12 mouse cellular contexts compared by ENCODE assay signal in genomic region chr12:33592431-33592911, GRCm38 (mm10).
DNase-seq lines count a peak whose midpoint lies in the region; ATAC-seq lines count a peak whose summit lies in the region.
"Had no signal": no experiment of that assay in that cellular context is flagged by ENCODE, and none has a peak within 500 bp of the region (broad histone marks: within the 10 kb centered on the region; RNA-seq: fewer than 3 reads in every experiment).

No protein-coding gene starts in this region.

- no peak overlapping the region for H3K4me3 ChIP-seq in heart, embryonic 11.5 days (ENCODE audit: low read depth, low read length)
- no peak overlapping the region for H3K4me3 ChIP-seq in embryonic facial prominence, embryonic 10.5 days

- peak; percentile 51 for DNase-seq in heart, adult 11 months
- DNase-seq in embryonic facial prominence, embryonic 10.5 days (ENCODE audit: low spot score), result peak; percentile 31
- DNase-seq in hindlimb bud, embryonic 11.5 days (ENCODE audit: extremely low spot score, low read depth, low spot score), result peak; percentile 75
- DNase-seq in neural tube, embryonic 10.5 days (ENCODE audit: extremely low spot score, low spot score), result peak; percentile 20
- no peak for DNase-seq in retina, postnatal 1 day
- DNase-seq in thymus, postnatal 36 days, result no peak
- no peak for DNase-seq in testis, postnatal 14 days (ENCODE audit: low spot score)
- DNase-seq: cerebellum, adult 11 months; gastrocnemius, postnatal 14 days had no signal

- no peaks in the 10 kb centered on the region for H3K27me3 ChIP-seq in heart, embryonic 11.5 days (ENCODE audit: control insufficient read depth, insufficient read depth, low read length)
- no peaks in the 10 kb centered on the region for H3K27me3 ChIP-seq in embryonic facial prominence, embryonic 10.5 days (replicated peaks; ENCODE audit: low read depth, poor library complexity, severe bottlenecking)

- H3K36me3 ChIP-seq in heart, embryonic 11.5 days (ENCODE audit: control insufficient read depth, insufficient read depth, low read length), result no peaks in the 10 kb centered on the region
- no peaks in the 10 kb centered on the region for H3K36me3 ChIP-seq in embryonic facial prominence, embryonic 10.5 days (replicated peaks)

- no peak overlapping the region for H3K27ac ChIP-seq in heart, embryonic 11.5 days (ENCODE audit: low read depth, low read length)
- H3K27ac ChIP-seq in embryonic facial prominence, embryonic 10.5 days (replicated peaks), result peak overlapping the region; percentile 61
- H3K27ac ChIP-seq: liver, embryonic 14.5 days had no signal

- 51% methylated on average over 6 of the region's 6 CpGs for WGBS in heart, embryonic 11.5 days (ENCODE audit: insufficient replicate concordance)
- 27% methylated on average over 6 of the region's 6 CpGs for WGBS in embryonic facial prominence, embryonic 10.5 days

- H3K9me3 ChIP-seq in heart, embryonic 11.5 days (replicated peaks; ENCODE audit: control insufficient read depth, low read length), result no peaks in the 10 kb centered on the region
- H3K9me3 ChIP-seq in embryonic facial prominence, embryonic 10.5 days, result no peaks in the 10 kb centered on the region

- no peak overlapping the region for H3K4me2 ChIP-seq in heart, embryonic 11.5 days

- no peak overlapping the region for H3K9ac ChIP-seq in heart, embryonic 11.5 days (ENCODE audit: low read depth, low read length)
- H3K9ac ChIP-seq: liver, embryonic 14.5 days had no signal

- no peaks in the 10 kb centered on the region for H3K4me1 ChIP-seq in heart, embryonic 11.5 days (ENCODE audit: control insufficient read depth, insufficient read depth, low read length)
- peaks cover 29% of the 10 kb centered on the region for H3K4me1 ChIP-seq in embryonic facial prominence, embryonic 10.5 days

- ATAC-seq in heart, embryonic 11.5 days (replicated peaks; ENCODE audit: insufficient number of reproducible peaks, low FRiP score, low TSS enrichment), result no peak
- ATAC-seq: inflammation-experienced regulatory T-cells, adult 6 months had no signal

Comparison
In these comparisons a context has a peak if more than half of its experiments do, and no peak if none do; other contexts are left out.
1. DNase-seq: peak in heart, adult 11 months (single experiment), embryonic facial prominence, embryonic 10.5 days (single experiment), hindlimb bud, embryonic 11.5 days (single experiment) and neural tube, embryonic 10.5 days (single experiment); none in retina, postnatal 1 day (single experiment), thymus, postnatal 36 days (0 of 2) and testis, postnatal 14 days (single experiment).